Mouse (Mus musculus) embryonic facial prominence, embryonic 10.5 days (tissue): Measurements from ENCODE around the gene Dclk2. TPM values are rescaled to one million over a fixed set of nuclear protein-coding genes. Genes with fewer than 3 reads are reported as not detected.

Experiments
- polyA plus RNA-seq: library from polyadenylated mRNA; unstranded; fragments of >200 nt; fragmentation: Nextera tagmentation; extraction: Ambion mirVana; gene quantifications from 2 replicates; pipeline ENCODE4 v1.2.1, GENCODE M21; 2016

The Dclk2 gene
- polyA plus RNA-seq, 1 experiment from 2014 or later, result 14.2 TPM

Other genes with a start within 250 kb of the Dclk2 start
- 22.1 and 28.9 TPM in 2 replicates for gene Cd1d1, start 78.6 kb upstream of the Dclk2 start, polyA plus RNA-seq